Mouse (Mus musculus) skeletal muscle tissue, adult 2 months (tissue): ENCODE measurements around the gene Pik3cb.

Experiments used
- DNase-seq: peaks from one replicate; pipeline ENCODE4 v3.0.0-alpha.2; 2012; ENCODE audit warnings: low read depth, low spot score

Pik3cb gene

GRCm38 (mm10) chr9:99009069-99009897 is 131.1 kb downstream of the Pik3cb start:
- DNase-seq, result no peak

GRCm38 (mm10) chr9:99001326-99001725 is 139.1 kb downstream of the Pik3cb start:
- no peak for DNase-seq

GRCm38 (mm10) chr9:98999881-99000339 is 140.5 kb downstream of the Pik3cb start:
- no peak for DNase-seq

GRCm38 (mm10) chr9:98994103-98994502 is 146.3 kb downstream of the Pik3cb start:
- no peak for DNase-seq

- no peak for DNase-seq
These were observed 153.3 kb downstream of the Pik3cb start for GRCm38 (mm10) chr9:98987131-98987530.
